Mouse (Mus musculus) monocyte, adult 59 days (primary cell): ENCODE measurements around the gene H6pd. TPM values are rescaled to one million over a fixed set of nuclear protein-coding genes. Genes with fewer than 3 reads are reported as not detected.

Experiments
- total RNA-seq, 2 experiments: library from RNA; stranded (reverse); gene quantifications; one replicate each; pipeline ENCODE4 v1.2.4; 2023

Gene H6pd
- total RNA-seq, result 10 to 100 TPM; 38.6 to 42.1 TPM

DNA sequence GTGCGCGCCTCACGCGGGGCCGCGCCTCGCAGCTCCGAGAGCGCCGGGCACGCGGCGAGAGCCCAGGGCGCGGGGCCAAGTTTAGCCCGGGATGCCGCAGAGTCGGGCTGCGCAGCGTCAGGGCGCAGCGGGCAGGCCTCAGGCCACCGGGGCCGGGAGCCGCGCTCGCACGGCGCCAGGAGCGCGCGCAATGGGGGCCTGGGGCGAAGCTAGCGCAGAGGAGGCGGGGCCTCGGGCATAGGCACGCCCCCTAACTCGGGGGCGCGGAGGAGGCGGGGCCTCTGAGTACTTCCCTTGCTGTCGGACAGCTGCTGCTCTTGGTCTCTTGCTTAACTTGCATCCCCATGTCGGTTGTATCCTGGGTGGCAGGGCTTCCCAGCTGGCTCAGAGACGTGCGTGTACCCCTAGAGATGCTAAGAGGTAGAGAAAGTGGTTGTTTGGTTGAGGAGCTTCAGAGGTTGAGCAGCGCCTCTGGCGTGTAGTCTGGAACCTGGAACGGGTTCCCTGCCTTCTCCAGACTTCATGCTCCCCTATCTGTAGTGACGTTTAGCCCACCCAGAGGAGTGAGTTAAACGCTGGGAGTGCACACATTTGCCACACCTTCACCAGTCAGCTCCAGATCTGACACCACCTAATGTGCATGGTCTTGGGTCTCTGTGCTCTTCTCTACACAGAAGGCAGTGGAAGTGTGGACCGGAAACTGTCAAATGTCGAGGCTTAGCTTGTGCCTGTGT lies at the start of gene H6pd:
H6pd (minus strand) TSS at position 171 of the 734 bp plus-strand sequence.

DNA sequence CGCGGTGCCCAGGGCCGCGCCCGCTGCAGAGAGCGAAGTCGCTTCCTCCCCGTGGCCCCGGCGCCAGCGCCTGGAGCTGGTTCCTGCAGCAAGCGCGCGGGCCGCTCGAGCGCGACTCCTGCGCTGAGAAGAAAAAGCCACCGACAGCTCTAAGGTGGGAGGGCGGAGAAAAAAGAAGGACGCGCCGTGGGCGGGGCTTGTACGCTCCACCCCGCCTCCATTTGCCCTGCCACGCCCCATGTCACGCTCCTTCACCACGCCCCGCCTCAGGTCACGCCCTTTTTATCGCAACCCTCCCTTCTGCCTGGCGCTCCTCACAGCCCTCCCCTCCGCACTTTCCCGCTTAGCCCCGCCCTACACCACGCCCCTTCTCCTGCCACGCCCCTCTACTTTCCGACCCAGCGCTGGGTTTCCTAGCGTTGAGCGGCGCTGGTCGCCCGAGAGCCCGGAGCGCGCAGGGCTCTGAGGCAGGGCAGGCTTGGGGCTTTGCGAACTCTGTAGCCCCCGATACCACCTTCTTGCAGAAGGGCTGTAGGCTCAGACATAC lies 53.9 kb downstream of the H6pd start, which contains the start of gene Spsb1:
Spsb1 (minus strand) TSS at position 151 of the 547 bp plus-strand sequence.

Other genes starting within 250 kb of the H6pd start
- 1 to 10 TPM; 8.0 to 9.1 TPM for gene Slc25a33, start 234.7 kb downstream of the H6pd start, total RNA-seq
- gene Spsb1, start 54.0 kb downstream of the H6pd start, total RNA-seq, result 1 to 10 TPM; 1.6 to 2.4 TPM
- 1 to 10 TPM; 3.1 to 3.5 TPM for gene Gpr157, start 78.3 kb upstream of the H6pd start, total RNA-seq
- gene Slc2a5, start 110.3 kb upstream of the H6pd start, total RNA-seq, result not detected
- gene Slc2a7, start 139.9 kb upstream of the H6pd start, total RNA-seq, result not detected
- under 1 TPM in 1 of 2 experiments, not detected in 1; 0.79 TPM for gene Car6, start 192.3 kb upstream of the H6pd start, total RNA-seq
- gene Eno1, start 227.7 kb upstream of the H6pd start, total RNA-seq, result 100 to 1,000 TPM; 254 to 332 TPM